Mouse (Mus musculus) ZHBTc4 (cell line): ENCODE measurements around the gene Gm39566.
"Not testable (repeated sequence)": the region's sequence is repeated elsewhere in the genome, so short reads cannot be mapped to it uniquely, and the experiment has no call there.

Experiments used
- DNase-seq: peaks from one replicate; pipeline ENCODE4 v3.0.0-alpha.2; 2011; ENCODE audit warnings: low read depth, low spot score

The Gm39566 gene

GRCm38 (mm10) chr11:69815155-69815554, at the start of gene Gm39566:
Gm39566 (minus strand) TSS chr11:69815298.
- DNase-seq: no peak

- no peak for DNase-seq
Measured at GRCm38 (mm10) chr11:69864138-69864860, 49.2 kb upstream of the Gm39566 start.

GRCm38 (mm10) chr11:69863729-69864128, 48.6 kb upstream of the Gm39566 start:
- DNase-seq: not testable (repeated sequence)

- DNase-seq: peak; percentile 70
Measured at GRCm38 (mm10) chr11:69858113-69858998, 43.3 kb upstream of the Gm39566 start, which contains the start of gene Tnk1. Tnk1 (minus strand) TSS chr11:69858730.

- peak; percentile 92 for DNase-seq
Measured at GRCm38 (mm10) chr11:69855347-69855746, 40.2 kb upstream of the Gm39566 start.

DNA sequence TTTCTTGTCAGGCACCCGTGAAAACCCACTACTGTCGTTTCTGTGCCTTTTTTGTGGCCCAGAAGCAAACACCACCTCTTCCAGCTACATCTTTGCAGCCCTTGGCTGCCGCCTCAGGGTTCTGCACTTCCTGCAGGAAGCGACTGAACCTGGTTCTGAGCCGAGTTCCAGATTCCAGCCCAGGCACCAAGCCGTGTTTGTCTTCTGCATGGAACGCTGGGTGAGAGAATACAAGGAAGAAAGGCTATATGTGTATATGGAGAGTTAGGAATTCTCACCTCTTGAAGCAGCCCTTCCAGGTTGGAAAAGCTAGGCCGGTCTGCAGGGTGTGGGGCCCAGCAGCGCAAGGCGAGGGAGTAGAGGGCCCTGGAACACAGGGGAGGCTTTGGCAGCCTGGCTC, 39.6 kb upstream of the Gm39566 start:
- DNase-seq: no peak

DNA sequence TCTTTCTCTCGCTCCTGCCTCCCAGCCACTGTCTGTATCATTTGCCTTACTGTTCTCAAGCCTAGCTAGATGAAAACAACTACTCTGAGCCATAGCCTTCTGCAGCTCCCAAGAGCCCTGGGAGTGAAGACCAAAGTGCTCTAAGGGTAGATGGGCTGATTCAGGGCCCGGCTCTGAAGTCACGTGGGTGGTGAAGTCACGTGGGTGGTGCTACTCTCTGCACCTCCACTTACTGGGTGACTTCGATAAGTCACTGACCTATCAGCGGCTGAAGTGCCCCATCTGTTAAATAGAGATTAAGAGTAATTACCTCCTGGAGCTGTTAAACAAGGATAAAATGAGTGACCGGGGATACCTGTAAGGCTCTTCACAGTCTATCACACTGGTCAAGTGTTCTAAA, 38.9 kb upstream of the Gm39566 start:
- peak; percentile 67 for DNase-seq

GRCm38 (mm10) chr11:69850754-69851153, 35.7 kb upstream of the Gm39566 start:
- no peak for DNase-seq

DNA sequence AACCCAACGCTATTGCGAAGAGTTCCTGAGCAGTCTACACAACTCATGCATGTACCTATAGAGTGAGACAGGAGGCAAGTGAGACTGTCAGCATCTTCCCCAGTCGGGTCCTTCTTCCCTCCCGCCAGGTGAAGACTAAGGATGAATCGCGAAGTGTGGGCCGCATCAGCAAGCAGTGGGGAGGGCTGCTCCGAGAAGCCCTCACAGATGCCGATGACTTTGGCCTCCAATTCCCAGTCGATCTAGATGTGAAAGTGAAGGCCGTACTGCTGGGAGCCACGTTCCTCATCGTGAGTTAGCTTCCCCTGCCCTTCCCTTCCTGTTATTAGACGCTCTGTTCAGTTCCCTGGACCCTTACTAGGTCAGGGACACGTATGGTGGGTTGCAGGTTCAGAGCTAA, 34.8 kb upstream of the Gm39566 start:
- no peak for DNase-seq

DNA sequence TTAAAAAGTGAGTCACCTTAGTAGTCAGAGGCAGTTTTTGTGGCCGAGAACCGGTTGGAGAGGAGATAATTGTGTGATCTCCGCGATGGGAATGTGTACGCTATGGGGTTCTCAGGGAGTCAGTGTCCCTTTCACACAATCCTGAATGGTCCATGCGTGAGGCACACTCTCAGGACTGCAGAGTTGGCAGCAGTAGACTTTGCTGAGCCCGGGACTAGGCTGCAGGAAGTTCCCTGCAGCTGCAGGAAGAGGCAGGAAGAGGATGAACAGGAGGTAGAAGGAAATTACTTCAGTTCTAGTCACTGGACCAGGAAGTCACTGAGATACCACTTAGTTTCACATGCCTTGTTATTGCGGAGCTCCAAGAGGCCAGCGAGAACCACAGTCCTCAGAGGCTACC, 34.0 kb upstream of the Gm39566 start:
- DNase-seq: no peak

- no peak for DNase-seq
Measured at GRCm38 (mm10) chr11:69848021-69848420, 32.9 kb upstream of the Gm39566 start.

DNA sequence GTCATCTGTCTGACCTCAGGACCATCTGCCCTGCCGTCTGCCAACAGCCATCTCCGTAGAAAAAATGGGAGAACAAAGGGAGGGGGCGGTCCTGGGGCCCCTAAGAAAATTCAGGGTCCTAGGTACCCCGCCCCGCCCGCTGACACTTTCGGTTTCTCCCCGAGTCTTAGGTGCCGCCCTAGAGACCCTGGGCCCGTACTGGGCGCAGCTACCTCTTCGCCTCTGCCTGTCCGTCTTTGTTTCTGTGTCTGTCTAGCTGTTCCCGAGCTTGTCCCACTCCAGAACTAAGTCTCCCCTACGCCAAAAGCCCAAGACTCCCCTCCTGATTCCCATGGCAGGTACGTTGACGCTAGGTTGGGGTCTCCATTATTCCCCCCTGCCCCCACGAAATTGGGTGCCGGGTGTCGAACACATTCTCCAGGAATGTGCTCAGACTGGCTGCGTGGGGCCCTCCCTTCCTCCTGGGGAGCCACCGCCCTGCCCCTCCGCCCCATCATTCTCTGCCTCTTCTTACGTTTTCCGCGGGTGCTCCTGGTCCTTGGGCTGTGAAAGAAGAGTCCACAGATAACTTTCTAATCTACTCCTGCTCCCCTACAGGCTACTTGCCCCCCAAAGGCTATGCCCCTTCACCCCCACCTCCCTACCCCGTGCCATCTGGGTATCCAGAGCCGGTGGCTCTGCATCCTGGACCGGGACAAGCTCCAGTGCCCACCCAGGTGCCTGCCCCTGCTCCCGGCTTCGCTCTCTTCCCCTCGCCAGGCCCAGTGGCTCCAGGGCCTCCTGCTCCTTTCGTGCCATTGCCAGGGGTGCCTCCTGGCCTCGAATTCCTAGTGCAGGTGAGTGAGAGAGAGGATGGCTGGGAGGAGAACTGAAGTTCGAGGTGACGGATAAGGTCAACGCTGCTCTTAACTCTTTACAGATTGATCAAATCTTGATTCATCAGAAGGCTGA, 31.9 kb upstream of the Gm39566 start:
- no peak for DNase-seq

GRCm38 (mm10) chr11:69846198-69846680, 31.1 kb upstream of the Gm39566 start, which contains the start of gene Plscr3:
Plscr3 (plus strand) TSS chr11:69846376.
- DNase-seq: peak; percentile 96

- no peak for DNase-seq
Measured at GRCm38 (mm10) chr11:69838714-69839104, 23.6 kb upstream of the Gm39566 start.

DNA sequence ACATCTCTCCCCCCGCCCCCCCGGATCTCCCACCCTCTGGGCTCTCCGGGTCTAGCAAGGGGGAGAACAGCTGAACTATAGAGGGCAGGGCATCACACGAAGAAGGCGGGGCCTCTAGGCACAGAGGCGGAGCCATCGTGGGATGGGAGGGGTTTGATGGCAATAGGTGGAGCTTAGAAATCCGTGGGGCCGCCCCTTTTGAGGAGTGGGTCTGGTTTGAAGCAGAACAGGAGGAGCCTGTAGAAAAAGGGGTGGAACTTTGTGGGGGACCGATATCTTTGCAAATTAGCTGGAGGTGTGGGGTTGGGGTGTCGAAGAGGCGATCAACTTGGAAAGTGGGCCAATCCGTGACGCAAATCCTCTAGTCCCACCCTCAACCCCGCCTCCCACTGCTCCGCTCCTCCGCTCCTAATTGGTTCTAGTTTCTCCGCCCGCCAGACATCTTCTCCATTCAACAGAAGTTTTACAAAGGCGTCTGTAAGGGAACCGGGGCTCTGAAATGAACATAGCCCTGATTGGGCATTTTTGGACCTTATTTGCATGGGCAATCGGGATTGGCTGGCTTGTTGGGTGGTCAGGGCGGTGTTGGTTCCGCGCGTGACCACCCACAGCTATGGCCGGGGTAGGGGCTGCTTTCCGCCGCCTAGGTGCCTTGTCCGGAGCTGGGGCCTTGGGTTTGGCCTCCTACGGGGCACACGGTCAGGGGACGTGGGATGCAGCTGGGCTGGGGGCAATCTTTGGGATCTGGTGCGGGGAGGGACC, 23.0 kb upstream of the Gm39566 start, which contains the start of gene Tmem256:
Tmem256 (plus strand) TSS at position 563 of the 762 bp plus-strand sequence.
- DNase-seq: peak; percentile 99

DNA sequence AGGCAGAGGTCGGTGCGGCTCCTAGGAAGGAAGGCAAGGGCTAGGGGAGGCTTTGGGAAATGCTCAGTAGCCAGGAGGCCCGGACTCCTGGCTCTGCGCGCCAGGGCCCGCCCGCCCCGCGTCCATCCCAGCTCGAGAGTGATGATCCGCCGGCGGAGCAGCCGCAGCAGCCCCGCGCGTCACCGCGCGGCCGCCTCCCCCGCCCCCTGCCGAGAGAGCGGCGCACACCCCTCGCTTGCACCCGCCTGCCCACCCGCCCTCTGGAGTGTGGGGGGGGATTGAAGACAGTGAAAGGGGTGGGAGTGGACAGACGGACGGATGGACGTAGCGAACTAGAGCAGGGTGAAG, 22.5 kb upstream of the Gm39566 start, which contains the start of gene Nlgn2:
Nlgn2 (minus strand) TSS at position 181 of the 348 bp plus-strand sequence.
- DNase-seq: no peak

GRCm38 (mm10) chr11:69836703-69837576, 21.8 kb upstream of the Gm39566 start:
- no peak for DNase-seq

- no peak for DNase-seq
Measured at GRCm38 (mm10) chr11:69835966-69836335, 20.9 kb upstream of the Gm39566 start.

DNA sequence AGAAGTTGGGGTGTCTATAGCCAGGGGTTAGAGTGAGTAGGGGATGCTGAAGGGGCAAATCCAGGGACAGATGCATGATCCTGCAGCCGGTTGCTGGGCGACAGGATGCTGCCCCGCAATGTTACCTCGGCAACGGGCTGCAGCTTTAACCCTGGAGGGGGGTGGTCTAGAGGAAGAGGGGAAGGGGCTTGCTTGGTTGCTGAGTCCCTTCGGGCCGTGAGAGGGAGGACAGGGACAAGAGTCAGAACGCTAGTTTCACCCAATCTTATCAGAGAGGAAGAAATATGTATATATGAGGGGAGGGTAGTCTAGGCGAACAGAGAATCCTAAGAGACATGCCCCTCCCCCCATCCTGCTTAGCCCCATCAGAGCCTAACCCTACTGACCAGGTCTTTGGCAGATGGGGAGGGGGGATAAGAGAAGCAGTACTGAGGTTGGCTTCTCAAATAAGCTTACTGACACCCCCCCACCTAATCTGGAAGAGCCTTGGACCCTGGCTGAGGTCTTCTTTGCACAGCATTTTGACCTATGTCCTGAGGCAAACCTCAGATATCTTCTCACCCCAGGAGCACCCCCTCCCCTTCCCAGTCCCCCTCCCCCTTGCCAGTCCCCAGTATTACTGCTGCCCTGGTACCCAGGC, 20.3 kb upstream of the Gm39566 start:
- DNase-seq: no peak
